Mouse (Mus musculus): ENCODE data around the gene Fam213b.

The Fam213b gene

DNA sequence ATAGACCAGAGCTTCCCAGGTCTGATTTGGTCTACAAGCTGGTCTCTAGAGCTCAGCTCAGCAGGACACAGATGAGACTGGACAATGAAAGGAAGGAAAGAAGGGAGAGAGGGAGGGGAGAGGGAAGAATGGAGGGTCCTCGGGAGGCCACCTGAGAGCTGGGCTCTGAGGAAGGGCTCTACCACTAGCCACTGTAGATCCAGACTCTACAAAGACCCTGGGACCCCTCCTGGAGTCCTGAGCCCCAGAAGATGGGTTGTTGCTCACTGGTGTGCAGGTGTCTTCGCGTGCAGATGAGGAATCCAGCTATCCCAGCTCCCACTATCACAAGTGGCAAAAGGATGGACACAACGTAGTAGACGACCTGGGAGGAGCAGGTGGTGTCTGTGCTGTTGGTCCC, 24.0 kb upstream of the Fam213b start:
- no peak for DNase-seq (ENCODE audit: low read depth, low spot score)

DNA sequence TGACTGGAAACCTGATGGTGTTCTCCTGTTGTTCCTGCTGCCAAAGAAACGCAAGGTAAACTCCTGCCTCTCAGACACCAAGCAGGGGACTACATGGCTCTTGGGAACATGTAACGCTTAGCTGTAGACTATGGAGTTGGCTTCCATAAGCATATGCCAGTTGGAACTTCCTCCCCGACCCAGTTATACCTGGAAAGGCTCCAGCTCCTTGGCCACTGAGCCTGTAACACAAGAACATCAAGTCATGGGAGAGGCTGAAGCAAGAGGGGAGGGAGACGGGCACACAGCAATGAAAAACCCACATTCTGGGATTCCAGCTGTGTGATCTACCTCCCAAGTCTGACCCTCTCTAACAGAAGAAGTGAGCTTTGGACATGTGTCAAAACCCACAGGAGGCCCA, 23.4 kb upstream of the Fam213b start:
- no peak for DNase-seq (ENCODE audit: low read depth, low spot score)

DNA sequence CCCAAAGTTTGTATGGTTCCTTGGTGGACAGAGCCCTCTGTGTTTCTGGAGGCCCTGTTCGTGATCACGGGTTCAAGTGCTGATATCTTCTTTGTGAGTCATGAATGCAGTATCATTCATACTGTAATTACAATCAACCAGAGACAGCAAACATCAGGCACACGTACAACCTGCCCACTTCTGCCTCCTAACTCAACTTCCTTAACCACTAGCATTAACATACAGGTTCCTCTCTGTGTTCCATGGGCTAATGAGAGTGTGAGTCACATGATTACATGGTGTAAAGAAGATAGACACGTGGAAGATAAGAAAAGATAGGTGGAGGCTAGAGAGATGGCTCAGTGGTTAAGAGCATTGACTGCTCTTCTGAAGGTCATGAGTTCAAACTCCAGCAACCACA, 17.7 kb upstream of the Fam213b start:
- no peak for DNase-seq (ENCODE audit: low read depth, low spot score)

DNA sequence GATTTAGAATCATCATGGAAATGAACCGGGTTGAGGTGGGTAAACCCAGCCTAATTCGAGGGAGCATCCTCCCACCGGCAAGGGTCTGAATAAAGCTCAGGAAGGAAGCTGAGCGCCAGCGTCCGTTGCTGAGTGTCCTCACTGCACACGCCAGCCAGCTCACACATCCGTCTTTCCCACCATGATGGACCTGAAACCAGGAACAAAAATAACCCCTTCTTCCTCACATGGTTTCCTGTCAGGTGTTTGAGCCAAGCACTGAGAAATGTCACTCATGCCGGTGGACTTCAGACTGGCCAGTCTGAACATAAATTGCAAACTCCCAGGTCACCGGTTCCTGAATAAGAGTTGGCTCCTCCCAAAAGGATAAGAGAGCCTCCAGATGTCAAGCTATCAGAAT, 16.4 kb upstream of the Fam213b start:
- no peak for DNase-seq (ENCODE audit: low read depth, low spot score)

DNA sequence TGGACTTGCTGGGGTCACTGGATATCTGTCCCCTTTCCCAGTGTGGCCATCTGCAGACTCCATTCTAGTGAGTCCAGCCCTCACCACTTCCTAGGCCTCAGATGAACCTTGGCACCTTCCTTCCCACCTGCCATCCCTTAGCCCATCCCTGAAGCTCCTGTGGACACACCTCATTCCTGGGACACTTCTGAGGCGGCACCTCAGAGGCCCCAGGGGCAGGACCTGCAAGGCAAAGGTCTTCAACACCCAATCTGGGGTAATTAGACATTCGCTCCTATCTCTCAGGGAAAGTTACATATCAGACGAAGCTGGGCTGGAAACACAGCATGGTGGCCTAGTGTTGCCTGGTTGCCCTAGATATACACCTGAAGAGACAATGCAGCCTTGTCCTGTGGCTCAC, 15.8 kb upstream of the Fam213b start:
- no peak for DNase-seq (ENCODE audit: low read depth, low spot score)

DNA sequence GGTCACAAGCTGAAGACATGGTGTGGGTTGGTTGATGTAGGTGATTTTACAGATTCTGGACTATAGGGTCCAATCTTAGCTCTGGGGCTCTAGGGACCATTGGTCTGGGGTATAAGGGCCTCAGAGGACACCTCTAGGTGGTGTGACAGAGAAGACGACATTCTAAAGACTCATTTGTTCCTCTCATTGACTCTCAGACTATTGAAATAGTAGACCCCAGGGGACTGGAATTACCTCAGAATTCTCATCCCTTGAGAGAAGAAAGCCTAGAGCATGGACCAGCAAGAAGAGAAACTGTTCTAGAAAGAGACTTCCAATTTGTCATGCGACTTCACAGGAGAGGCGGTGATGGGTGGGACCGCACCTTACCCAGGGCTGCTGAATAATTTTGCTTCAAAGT, 15.3 kb upstream of the Fam213b start:
- DNase-seq (ENCODE audit: low read depth, low spot score), result no peak

DNA sequence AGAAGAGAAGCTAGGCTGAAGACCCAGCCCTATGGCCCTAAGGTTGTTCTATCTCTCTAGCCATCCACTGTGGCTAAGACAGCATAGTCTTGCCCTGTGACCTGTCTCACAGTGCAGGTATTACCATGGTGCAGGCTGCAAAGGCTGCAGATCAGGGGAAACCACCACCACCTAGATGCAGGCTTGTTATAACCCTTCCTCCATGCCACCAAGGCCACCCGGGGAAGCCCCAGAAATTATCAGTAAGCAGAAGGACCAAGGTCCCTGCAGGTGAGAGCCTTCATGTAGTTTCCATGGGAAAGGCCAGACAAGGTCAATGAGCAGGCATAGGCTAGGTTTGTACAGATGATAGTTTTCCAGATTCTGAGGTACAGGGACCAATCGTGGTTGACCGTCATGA, 14.9 kb upstream of the Fam213b start:
- no peak for DNase-seq (ENCODE audit: low read depth, low spot score)

DNA sequence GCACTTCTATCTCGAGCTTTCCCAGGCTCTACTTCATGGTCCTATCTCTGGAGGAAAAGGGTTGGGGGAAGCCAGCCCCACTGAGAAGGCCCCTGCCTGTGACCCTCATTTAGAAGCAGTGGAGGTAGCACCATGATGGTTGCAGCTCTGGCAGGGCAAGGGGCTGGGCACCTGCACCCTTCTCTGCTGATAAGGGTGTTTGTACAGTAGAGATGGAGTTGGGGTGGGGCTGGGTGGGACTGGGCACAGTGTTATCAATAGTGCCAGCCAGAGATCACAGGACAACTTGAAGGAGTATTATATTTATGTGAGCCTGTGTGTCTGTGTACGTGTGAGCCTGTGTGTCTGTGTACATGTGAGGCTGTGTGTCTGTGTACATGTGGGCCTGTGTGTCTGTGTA, 12.7 kb upstream of the Fam213b start:
- no peak for DNase-seq (ENCODE audit: low read depth, low spot score)

DNA sequence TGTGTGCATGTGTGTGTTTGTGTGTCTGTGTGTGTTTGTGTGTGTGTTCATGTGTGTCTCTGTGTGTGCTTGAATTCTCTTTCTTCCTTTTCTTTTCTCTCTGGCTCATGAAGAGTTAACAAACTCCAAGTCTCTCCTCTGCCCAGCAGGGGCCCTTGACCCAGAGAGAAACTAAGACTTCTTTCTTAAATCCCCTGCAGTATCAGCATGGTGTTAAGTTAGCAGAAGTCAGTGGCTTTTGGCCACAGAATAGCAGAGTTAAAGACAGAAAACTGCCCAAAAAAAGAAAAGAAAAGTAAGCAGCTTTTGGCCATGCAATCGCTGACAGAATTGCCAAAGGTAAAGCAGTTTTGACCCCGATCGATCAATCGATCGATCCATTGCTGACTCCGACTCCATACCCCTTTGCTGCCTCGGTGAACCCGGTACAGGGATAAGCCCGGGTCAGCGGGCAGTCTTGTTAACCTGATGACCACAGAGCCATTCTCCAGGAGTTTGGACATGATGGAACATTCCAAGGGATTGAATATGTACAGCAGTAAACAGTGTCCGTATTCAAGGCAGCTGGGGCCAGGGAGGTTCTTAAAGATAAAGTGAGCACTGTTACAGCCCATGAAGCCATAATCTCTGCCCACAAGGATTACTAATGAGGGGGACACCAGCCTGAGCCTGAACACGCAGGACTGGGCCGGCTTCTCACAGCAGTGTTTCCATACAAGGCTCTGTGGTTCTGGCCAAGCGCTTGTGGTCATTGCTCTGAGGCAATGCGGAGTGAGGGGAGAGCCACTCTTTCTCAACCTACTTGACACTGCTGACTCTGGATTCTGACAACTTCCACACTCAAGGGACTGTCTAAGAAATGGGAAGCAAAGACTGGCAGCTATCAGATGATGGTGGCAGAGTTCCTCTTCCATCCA, 11.9 kb upstream of the Fam213b start:
- no peak for DNase-seq (ENCODE audit: low read depth, low spot score)

DNA sequence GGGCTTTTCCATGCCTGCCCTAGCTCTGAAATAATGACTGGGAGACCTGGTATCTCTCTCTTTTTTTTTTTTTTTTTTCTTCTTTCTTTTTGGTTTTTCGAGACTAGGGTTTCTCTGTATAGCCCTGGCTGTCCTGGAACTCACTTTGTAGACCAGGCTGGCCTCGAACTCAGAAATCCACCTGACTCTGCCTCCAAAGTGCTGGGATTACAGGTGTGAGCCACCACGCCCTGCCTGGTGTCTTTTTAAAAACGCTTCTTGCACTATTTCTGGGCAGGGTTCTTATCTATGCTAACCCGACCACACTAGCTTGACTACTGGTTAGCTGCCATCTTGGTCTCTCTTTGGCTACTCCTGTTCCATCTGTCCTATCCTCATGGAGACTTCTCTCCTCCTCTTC, 9.6 kb upstream of the Fam213b start:
- DNase-seq (ENCODE audit: low read depth, low spot score), result no peak

DNA sequence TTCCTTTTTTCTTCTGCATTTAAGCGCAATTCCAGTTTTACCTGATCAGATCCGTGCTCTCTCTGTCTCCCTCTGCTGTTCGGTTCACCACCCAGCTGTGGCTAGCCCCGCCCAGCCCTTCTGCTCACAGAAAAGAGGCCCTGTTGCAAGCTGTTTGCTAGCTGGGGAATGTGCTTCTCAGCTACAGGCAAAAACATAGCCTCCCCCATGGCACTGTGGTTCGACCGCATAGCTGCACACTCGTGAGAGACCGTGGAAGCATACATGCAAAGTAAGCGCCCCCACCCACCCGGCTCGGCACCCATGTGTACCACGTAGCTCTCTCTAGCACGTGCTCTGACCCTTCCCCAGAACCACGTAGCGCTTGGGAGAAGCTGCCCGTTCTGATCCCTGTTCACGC, 8.9 kb upstream of the Fam213b start:
- DNase-seq (ENCODE audit: low read depth, low spot score), result peak; percentile 50

DNA sequence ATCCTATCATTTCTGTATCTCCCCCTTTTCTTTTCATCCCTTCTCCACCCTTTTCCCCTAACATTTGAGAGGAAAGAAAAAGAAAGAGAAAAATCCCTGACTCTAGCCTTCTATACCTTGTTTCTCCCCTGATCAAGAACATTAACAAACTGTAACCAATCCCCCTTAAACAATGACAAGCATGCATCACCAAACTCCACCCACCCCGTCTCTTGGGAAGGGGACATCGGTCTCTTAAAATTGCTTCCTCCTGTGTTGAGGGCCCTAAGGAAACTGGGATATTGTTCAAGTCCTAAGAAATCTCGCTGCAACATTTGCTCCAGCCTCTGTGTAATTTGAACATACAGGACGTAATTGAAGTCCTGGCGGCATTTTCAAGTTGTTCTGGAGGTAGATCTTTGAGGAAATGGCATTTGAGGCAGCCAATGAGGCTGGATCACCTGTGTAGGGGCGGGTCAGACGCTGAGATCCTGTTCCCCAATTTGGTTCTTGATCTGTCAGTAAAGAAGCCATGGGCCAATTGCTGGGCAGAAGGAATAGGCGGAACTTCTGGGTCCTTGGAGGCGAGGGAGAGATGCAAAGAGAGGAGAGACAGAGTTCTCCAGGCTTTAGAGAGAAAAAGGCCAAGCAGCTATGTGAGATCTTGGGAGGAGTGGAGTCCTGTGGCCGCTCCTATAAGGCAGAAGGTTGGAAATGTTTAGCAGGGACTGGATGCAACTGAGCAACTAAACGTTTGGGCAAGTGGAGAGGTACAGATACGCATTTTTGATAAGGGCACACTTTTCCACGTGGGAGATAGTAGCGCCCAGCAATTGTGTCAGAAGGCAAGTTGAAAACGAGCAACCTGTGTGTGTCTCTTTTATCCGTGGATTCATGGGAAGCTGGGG, 5.5 kb upstream of the Fam213b start:
- DNase-seq (ENCODE audit: low read depth, low spot score), result no peak

DNA sequence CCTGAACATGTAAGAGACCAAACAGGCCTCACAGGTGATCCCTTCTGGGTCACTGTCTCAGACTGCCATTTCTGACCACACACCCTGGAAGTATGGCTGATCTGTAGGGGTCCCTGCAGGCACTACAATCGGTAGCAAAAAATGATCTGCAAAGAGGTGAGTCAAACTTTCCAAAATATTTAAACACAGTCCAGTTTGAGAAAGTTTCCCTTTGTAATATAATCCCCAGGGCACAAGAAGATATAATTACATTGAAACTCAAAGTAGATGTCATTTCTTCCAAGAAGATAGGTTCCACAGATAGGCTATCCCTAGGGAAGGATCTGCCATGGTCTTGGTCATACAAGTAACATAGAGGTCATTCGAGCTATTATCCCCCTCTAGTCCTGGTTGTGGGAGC, 3.4 kb upstream of the Fam213b start:
- DNase-seq (ENCODE audit: low read depth, low spot score), result no peak

DNA sequence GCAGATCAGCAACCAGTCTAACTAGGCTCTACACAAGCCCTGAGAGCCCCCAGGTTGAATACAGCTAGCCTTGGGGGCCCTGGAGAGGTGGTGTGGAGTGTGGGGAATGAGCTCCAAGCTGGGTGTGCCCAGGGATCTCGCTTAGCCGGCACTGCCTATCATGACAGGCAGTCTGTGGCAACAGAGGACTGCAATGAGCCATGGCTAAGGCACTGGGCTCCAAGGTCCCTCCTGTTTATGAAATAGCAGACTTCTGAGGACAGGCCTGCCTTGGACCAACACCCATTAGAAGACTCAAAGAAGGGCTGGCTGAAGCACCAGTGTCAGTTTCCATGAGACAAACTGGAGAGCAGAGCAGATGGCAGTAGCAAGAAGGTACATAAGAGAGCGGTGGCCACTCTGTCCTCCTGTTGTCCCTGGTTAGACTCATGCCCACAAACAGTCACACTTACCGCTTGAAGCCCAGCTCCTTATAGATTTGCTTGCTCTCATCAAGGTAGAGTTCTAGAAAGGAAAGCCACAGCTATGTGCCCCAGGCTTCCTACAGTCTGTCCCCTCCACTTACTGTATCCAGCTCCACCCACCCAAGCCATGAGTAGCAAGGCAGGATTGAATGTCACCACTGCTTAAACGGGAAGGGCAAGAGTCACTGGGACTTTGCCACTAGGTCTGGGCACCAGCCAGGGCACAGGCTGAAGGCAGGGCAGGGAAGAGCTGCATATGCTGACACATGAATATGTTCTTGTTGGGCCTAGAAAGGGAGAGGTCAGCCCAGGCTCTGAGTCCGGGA, 1.1 kb downstream of the Fam213b start:
- no peak for DNase-seq (ENCODE audit: low read depth, low spot score)

DNA sequence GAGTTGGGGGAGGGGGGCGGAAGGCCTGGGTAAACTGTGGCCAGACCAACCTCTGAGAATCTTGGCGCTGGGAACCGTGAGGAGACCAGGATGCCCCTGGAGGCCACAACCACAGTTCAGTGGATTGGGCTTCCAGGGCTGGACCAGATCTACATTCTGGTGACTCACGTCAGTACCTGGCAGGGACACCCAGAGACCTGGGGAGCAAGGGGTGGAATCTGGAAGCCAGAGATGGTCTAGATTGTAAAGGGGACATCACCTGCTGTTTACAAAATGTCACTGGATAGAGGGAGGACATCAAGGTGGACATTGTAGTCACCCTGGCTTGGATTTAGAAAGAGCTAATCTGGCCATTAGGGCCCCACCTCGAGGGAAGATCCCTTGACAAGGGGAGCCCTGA, 3.4 kb downstream of the Fam213b start:
- no peak for DNase-seq (ENCODE audit: low read depth, low spot score)

DNA sequence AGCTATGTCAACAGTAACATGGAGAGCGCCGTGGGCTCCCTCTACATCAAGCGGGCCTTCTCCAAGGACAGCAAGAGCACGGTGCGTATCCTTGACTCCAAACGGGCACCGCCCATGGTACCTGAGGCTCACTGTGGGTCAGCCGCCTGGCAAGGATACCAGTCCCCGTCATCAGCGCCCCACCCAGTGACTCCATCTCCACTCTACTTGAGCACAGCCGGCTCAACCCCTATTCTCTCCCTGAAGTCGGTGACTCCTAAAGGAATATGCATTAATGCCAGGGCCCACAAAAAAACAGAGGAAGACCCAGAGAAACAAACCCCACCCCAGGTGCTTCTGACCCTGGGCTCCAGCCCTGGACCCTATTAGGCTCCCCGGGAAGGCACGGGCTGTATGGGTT, 8.0 kb downstream of the Fam213b start:
- no peak for DNase-seq (ENCODE audit: low read depth, low spot score)

DNA sequence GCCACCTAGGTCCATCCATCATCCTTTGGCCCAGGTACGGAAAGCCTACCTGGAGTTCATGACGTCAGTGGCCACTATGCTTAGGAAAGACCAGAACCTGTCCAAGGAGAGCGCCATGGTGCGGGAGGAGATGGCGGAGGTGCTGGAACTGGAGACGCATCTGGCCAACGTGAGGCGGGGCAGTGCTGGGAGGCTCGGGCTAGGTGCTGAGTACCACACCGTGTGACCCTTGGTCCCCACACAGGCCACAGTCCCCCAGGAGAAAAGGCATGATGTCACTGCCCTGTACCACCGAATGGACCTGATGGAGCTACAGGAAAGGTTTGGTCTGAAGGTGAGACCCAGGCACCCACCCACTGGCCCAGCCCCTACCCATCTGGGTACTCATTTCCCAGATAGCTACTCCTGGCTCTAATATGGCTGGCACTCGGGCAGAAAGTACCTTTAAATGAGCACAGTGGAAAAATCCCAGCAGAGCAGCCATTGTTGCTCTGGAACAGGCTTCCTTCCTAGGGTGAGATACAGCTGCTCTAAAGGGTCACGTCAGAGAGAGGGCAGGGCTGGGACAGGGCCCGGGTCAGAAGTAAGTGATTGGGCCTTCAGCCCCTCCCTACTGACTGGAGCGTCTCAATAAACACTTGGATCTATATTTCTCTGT, 11.2 kb downstream of the Fam213b start:
- DNase-seq (ENCODE audit: low read depth, low spot score), result no peak

DNA sequence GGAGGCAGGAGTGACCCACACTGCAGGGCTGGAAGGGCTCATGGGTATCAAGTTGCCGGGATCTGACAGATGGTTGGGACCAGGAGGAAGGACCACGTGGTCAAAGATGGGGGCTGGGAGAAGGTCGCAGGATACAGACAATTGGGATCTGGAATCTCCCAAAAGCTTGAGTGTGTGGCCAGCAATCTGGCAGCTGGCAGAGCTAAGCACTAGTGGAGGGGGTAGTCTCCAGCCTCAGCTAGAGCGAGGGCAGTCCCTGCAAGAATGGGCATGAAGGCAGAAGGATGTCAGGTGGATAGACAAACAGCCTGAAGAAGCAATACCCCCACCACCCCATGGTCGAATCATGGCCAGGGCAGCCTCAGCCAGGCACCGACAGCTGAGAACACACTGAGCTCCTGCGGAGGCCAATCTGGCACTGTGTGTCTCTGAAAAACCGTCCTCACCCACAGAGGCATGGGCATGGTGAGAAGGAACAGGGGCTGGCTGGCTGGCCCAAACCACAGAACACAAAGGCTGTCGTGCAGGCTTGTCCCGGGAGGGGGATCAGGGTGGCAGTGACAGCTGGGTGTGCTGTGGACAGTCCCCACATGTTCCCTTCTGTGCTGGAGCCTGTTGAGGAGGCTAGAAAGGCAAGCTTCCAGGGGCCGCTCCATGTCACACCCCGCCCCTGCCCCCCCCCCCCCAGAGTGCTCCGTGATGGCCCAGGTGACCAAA, 11.9 kb downstream of the Fam213b start:
- DNase-seq (ENCODE audit: low read depth, low spot score), result no peak

DNA sequence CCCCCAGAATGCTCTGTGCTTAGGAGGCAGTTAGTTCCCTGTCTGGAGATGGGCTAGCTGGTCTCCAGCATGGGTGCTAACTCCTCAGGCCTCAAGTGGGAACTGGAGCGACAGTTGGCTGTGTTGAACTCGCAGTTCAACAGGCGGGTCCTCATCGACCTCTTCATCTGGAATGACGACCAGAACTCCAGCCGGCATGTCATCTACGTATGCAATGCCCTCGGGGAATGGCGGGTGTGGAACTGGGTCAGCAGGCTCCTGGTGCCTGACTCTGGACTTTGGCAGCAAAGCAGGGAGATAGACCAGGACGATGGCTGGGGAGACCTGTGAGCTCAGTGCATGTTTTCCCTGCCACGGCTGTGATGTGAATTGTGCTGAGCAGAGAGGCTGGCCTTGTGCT, 13.5 kb downstream of the Fam213b start:
- DNase-seq (ENCODE audit: low read depth, low spot score), result no peak

DNA sequence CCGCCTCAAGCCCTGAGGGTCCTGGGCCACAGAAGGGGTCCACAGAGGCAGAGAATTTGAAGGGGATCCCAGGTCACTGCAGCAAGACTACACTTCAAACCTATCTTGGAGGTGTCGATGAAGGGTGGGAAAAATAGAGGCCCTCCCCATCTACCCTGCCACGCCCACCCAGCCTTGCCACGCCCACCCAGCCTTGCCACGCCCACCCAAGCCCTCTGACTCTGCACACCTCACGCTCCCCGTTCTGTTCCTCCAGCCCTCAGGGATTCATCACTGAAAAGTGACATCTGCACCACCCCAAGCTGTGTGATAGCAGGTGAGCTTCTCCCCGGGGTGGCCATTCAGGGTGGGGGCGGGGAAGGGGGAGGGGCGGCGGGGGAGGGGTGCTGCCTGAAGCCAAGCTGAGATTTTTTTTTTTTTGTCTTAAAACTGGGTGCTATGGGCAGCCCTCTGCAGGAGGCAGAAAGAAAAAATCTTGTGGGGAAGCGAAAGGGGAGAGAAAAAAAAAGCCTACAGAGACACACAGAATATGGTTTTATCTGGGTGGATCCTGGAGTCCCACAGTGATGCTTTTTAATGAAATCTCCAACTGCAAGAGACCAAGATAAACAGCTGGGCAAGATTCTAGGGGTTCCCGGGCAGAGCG, 16.8 kb downstream of the Fam213b start:
- DNase-seq (ENCODE audit: low read depth, low spot score), result no peak

Data from retina, adult 2 months (tissue).